Mouse (Mus musculus): Measurements from ENCODE around the gene 9230110F15Rik.
"Not testable (repeated sequence)": the region's sequence is repeated elsewhere in the genome, so short reads cannot be mapped to it uniquely, and the experiment has no call there.

9230110F15Rik gene

DNA sequence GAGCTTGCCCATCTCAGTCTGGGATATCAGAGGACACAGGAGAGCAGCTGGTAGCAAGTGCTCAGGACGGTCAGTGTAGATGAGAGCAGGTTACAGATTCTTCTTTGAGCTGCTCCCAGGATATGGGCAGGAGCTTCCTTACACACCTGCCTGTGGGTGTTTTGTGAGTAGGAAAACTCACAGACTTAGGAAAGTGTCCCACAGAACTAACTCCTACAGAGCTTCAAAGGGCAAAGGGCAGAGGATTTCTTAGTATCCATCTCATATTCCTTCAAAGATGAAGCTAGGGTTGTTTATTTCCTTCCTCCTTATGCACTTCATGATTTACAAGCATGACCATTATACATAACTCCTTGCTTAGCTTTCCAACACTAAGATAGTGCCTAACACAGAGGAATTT lies at the start of gene 9230110F15Rik:
Gene 9230110F15Rik, minus strand, starts transcription at position 101 of the 400 bp plus-strand sequence.
- DNase-seq (ENCODE audit: low read depth): no peak

DNA sequence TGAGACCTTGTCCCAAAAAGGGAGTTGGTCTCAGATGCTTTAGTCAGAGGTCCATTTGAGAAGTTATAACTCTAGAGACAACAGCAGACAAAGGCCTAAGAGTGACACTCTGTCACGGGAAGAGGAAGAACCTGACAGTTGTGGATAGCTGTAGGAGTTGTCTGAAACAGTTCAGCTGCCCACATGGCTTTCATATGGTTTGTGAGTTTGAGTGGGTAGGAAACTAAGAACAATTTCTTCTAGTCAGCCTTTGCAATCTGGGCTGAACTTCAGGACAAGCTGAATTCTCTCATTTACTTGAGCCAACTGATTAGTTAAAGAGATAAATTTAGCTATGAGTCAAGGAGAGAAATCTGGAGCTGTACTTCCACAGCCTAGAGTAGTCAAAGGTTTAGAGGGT lies 49.2 kb upstream of the 9230110F15Rik start:
- DNase-seq (ENCODE audit: low read depth): not testable (repeated sequence)

DNA sequence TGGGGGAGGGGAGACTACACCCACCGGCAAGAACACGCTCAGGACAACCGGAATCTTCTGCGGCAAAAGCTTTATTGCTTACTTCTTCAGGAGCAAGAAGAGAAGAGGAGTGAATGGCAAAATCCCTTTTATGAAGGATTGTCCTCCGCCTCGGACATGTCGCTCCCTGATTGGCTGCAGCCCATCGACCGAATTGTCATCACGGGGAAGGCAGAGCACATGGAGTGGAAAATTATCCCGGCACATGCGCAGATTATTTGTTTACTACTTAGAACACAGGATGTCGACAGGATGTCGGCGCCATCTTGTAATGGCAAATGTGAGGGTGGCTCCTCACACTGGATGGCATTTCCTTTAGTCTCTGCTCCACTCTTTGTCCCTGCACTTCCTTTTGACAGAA lies 26.1 kb downstream of the 9230110F15Rik start:
- not testable (repeated sequence) for DNase-seq (ENCODE audit: low read depth)

DNA sequence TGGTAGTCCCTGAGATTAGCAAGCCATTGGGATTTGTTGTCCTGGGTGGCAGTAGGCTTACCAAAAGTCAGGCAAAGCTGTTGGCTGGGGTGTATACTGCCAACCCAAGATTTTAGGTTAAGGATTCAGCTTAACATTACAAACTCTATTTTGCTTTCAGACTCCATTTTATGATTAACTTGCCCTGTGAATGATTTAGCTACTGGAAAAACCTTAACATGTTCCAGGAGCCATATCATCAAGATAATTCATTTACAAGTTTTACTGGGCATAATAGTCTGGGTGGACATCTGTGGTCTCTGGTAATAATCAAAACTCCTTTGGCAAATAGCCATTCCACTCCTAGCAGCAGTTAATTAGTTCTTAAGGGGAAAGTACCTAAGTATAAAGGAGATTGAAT lies 45.8 kb downstream of the 9230110F15Rik start:
- no peak for DNase-seq (ENCODE audit: low read depth)

DNA sequence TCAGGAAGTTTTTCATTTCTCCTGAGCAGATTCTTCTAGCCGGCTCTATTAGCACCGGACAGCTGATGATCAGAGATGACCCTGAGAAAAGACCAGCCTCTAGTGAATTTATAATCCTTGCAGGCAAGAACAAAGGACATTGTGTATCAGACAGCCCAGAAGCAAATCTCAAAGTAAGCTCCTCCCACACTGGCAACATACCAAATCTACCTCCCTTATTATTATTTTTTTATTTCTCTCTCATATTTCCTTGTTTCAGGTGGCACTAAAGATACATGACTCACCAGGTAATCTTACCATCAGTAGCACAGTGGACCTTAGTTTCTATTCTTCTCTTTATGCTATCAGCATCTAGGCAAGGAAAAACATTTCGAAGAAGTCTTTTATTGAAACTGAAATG lies 53.9 kb downstream of the 9230110F15Rik start, which contains the start of the genes Gm27235 and D730048I06Rik:
Gene Gm27235, minus strand, starts transcription at position 101 of the 400 bp plus-strand sequence.
Gene D730048I06Rik, minus strand, starts transcription at position 112 of the 400 bp plus-strand sequence.
- DNase-seq (ENCODE audit: low read depth): no peak

Data from fibroblast of lung, adult 2 months (primary cell).